Mouse (Mus musculus) stomach, postnatal 0 days (tissue): ENCODE data around the gene Nebl.

ENCODE experiments used
- CTCF ChIP-seq: IDR thresholded peaks from 2 replicates; pipeline ENCODE4 v1.5.1; 2016; ENCODE audit warnings: antibody characterized with exemption, low read depth, mild to moderate bottlenecking, moderate library complexity
- EP300 ChIP-seq: optimal IDR thresholded peaks from 2 replicates; pipeline ENCODE3; 2016; ENCODE audit warnings: antibody characterized with exemption

DNA sequence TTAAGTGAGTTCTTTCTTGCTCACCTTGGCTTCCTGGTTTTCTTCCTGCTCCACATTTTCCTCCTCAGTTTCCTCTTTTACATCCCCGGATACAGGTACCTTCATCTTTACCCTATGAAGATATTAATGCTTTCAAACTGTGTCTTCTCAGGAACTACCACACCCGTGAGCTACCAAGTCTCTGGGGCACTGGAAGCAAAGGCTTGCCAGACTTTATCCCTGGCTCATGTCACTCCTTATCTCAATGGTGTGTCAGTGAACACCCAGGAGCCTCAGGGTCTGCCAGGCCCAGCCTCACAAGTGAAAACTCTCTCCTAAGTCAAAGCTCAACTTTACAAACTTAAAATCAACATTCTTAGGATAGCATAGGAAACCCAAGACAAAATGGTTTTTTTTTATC lies 270.8 kb downstream of the Nebl start:
- TF ChIP-seq EP300 = no peak
- no peak for TF ChIP-seq CTCF
